Mouse (Mus musculus): ENCODE data around the gene Ccdc12.

- TF ChIP-seq E2F4 (IDR thresholded peaks at IDR 0.05; ENCODE audit: insufficient replicate concordance, low read depth, low read length) = no peak
- TF ChIP-seq MAFK (IDR thresholded peaks at IDR 0.05; ENCODE audit: insufficient replicate concordance, low read length) = no peak
- TF ChIP-seq POLR2A (IDR thresholded peaks at IDR 0.05; ENCODE audit: low read depth, low read length) = no peak
- no peak for TF ChIP-seq BHLHE40 (IDR thresholded peaks at IDR 0.05; ENCODE audit: low read depth, low read length)
- no peak for TF ChIP-seq CTCF (conservative IDR thresholded peaks at IDR 0.05 in 1 of 2, IDR thresholded peaks at IDR 0.05 in 1 of 2; ENCODE audit: low read depth in 2 of 2, low read length in 2 of 2)
- no peak for TF ChIP-seq POLR2AphosphoS2 (IDR thresholded peaks at IDR 0.05; ENCODE audit: low read depth, low read length)
- no peak for TF ChIP-seq MEF2A (IDR thresholded peaks at IDR 0.05; ENCODE audit: borderline replicate concordance, low read depth, low read length)
- no peak for TF ChIP-seq RCOR1 (conservative IDR thresholded peaks at IDR 0.05; ENCODE audit: low read depth, low read length)
These were observed 62.5 kb downstream of the Ccdc12 start for GRCm38 (mm10) chr9:110718810-110719209.

All from CH12.LX (cell line).